Mouse (Mus musculus) adrenal gland, adult (tissue): ENCODE results near the gene 4931429L15Rik.

Experiments
- DNase-seq, 2 experiments: peaks; one replicate each; pipeline ENCODE4 v3.0.0; 2022 to 2023; ENCODE audit warnings: low spot score in 1 of 2; ENCODE audit not compliant: inconsistent age in 2 of 2

The 4931429L15Rik gene

DNA sequence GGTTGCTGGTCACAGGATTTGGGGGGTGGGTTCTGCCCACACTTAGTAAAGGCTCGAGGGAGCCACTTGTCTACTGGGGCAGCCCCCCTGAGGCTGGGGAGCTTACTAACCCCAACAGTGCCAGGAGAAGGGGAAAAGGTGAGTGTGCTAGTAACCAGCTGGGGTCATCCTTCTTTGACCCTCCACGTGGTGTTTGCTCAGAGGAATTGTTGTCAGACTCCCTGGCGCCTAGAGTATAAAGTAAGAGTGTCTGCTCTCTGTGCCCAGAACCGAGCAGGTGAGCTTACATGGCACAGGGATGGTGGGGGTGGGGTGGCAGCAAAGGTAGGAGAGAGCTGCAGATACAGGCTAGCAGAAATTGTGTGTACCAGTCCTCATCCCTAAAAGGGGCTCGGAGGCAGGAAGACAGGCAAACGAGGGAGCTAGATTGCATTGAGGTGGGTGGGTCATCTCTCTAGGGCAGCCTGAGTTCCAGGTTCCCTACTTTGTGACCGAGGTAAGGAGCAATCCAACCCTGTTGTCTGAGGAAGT, 51.4 kb downstream of the 4931429L15Rik start, which contains the start of gene Apoa5:
Apoa5 (plus strand) TSS at position 291 of the 531 bp plus-strand sequence.
- DNase-seq, result no peak

GRCm38 (mm10) chr9:46261131-46261530, 58.7 kb downstream of the 4931429L15Rik start:
- peak; percentile 34 to 65 for DNase-seq

- no peak for DNase-seq
Measured at GRCm38 (mm10) chr9:46259111-46259510, 60.7 kb downstream of the 4931429L15Rik start.

GRCm38 (mm10) chr9:46257546-46257945, 62.2 kb downstream of the 4931429L15Rik start:
- DNase-seq, result peak in 1 of 2 experiments; percentile 52

DNA sequence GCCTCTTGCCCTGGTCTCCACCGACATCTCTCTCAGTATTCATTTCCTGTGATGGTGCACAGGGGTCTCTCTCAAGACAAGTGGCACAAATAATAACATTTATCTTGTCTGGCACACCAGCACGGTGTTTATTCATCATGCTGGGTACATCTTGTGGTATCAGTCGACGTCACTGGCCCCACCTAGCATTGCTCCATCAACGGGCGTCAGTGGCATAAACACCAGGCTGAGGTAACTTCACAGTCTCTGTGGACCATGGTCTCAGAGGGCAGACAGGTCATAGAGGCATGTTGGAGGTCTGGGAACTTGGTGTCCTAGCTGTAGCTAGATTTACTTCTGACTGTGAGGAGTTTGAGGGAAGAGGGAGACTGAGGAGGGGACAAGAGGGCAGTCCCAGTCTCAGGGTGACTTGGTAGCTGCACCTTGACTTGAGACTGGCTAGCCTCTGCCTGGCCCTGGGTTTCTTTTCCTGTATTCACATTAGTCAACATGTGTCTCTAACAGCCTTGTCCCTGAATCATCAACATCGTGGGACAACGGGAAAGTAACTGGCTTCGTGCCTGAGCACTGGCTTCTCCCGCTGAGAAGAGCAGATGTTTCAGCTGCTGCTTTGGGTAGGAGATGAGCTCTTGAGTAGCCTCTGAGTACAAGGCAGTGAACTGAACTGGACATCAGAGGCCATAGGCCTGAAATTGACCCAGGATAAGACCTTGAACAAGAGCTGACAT, 63.0 kb downstream of the 4931429L15Rik start:
- peak in 1 of 2 experiments; percentile 80 for DNase-seq

GRCm38 (mm10) chr9:46256177-46256576, 63.6 kb downstream of the 4931429L15Rik start:
- peak in 1 of 2 experiments; percentile 52 for DNase-seq
